Mouse (Mus musculus): Measurements from ENCODE around the gene Foxb1. TPM values are rescaled to one million over a fixed set of nuclear protein-coding genes. Genes with fewer than 3 reads are reported as not detected.

Foxb1 gene
- polyA plus RNA-seq (2014; fragmentation: Nextera tagmentation; extraction: Ambion mirVana) = 0.07 TPM in 2 replicates

DNA sequence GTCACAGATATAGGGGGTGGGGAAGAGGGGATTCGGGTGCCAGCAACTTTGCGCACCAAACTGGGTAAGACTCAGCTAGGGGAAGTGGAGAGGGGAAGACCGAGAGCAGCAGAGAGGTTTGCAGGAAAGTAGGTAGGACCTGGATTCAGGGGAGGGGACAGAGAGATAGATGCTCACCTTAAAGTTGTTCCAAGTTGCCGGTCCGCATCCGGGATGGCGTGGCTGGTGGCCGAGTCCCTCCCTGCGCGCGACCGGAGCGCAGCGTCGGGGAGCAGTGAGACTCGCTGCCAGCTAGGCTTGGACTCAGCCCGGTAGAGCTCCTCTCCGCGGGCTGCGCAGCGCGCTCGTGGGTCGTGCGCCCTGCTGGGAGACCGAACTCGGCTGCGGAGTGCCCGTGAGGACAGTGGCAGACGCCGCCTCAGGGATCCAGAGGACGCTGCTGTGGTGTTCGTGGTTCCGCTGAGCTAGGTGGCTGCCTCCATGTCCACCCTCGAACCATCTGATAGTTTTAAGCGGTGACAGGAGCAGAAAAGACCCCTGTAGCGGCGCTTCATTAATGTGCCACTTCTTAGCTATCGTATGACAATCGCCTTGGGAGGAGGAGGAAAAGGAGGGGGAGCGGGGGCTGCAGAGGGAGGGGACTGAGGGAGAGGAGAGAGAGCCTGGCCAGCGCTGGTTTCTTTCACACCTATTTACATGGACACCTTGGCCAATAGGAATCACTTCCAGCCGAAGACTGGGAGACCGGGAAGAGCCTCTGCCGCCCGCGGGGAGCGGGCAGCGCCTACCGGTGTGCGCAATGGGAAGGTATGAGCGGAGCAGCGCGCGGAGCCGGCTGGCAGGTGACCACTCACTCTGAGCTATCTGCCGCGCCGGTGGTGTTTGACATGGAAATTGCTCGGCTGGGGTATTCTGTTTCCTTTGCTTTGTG lies at the start of gene Foxb1:
TSS of gene Foxb1 (minus strand) at position 570 of the 931 bp plus-strand sequence.
- Histone ChIP-seq H3K9me3 (ENCODE audit: control insufficient read depth, low read length) (no peaks in the 10 kb centered on the region), H3K36me3 (ENCODE audit: control insufficient read depth, insufficient read depth, low read length) (no peaks in the 10 kb centered on the region), H3K4me3 (ENCODE audit: low read length) (peak within 1 kb of the TSS; percentile 12), H3K9ac (ENCODE audit: low read depth, low read length) (no peak within 1 kb of the TSS), H3K4me2 (replicated peaks; ENCODE audit: low read depth, low read length) (0 out of 2 replicates have a peak within 1 kb of the TSS, but pooled peaks have one; percentile 4), H3K4me1 (ENCODE audit: control insufficient read depth, insufficient read depth, low read length) (no peaks in the 10 kb centered on the region), H3K27me3 (ENCODE audit: control insufficient read depth, insufficient read depth, low read length) (peaks cover 97% of the 10 kb centered on the region), H3K27ac (ENCODE audit: low read depth, low read length) (no peak within 1 kb of the TSS)
- 1% methylated on average over 60 of the region's 60 CpGs for WGBS
- no peak for ATAC-seq (ENCODE audit: low FRiP score, low TSS enrichment)

DNA sequence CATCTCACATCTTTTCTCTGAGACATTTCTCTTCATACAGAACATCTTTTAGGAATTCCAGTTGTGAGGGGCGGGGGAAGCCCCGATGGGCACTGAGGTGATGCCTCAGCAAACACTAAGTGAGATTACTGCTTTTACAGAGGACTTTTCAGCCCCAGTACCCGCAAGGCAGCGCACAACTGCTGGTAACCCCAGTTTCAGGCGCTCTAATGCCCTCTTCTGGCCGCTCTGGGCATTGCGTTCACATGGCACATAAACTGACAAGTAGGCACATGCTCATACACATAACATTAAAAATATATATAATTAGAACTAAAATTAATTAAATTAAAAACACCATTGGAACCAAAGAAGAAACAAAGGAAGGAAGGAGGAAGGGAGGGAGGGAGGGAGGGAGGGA lies 29.8 kb upstream of the Foxb1 start:
- ATAC-seq (ENCODE audit: low FRiP score, low TSS enrichment) = no peak
- H3K4me1 ChIP-seq (ENCODE audit: control insufficient read depth, insufficient read depth, low read length) = no peaks in the 10 kb centered on the region
- H3K27ac ChIP-seq (ENCODE audit: low read depth, low read length) = no peak overlapping the region
- H3K9ac ChIP-seq (ENCODE audit: low read depth, low read length) = no peak overlapping the region
- no peak overlapping the region for H3K4me3 ChIP-seq (ENCODE audit: low read length)
- 61% methylated on average over 7 of the region's 7 CpGs for WGBS
- no peaks in the 10 kb centered on the region for H3K9me3 ChIP-seq (ENCODE audit: control insufficient read depth, low read length)
- H3K27me3 ChIP-seq (ENCODE audit: control insufficient read depth, insufficient read depth, low read length) = no peaks in the 10 kb centered on the region
- H3K36me3 ChIP-seq (ENCODE audit: control insufficient read depth, insufficient read depth, low read length) = no peaks in the 10 kb centered on the region
- H3K4me2 ChIP-seq (replicated peaks; ENCODE audit: low read depth, low read length) = no peak overlapping the region

DNA sequence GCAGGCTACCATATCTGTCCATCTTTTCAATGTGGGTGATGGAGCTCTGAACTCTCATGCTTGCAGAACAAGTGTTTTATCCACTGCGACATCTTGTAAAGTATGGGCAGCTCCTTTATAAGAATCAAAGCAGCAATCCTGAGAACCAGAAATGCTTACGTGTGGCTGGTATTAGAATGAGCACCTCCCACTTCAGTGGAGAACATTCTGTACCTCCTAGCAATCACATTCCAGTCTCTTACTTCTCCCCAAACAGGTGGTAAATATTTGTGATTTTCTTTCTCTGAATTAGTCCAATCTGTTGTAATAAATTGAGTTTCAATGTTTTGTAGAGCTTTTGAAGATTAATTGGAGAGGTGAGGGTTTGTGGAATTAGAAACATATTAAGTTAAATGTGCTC lies 19.3 kb upstream of the Foxb1 start:
- Histone ChIP-seq H3K4me1 (ENCODE audit: control insufficient read depth, insufficient read depth, low read length) (no peaks in the 10 kb centered on the region), H3K27me3 (ENCODE audit: control insufficient read depth, insufficient read depth, low read length) (peaks cover 11% of the 10 kb centered on the region; the same call in 1 of the 2 replicates), H3K9ac (ENCODE audit: low read depth, low read length) (no peak overlapping the region), H3K36me3 (ENCODE audit: control insufficient read depth, insufficient read depth, low read length) (no peaks in the 10 kb centered on the region), H3K27ac (ENCODE audit: low read depth, low read length) (no peak overlapping the region), H3K4me2 (replicated peaks; ENCODE audit: low read depth, low read length) (no peak overlapping the region), H3K9me3 (ENCODE audit: control insufficient read depth, low read length) (no peaks in the 10 kb centered on the region), H3K4me3 (ENCODE audit: low read length) (no peak overlapping the region)
- ATAC-seq (ENCODE audit: low FRiP score, low TSS enrichment) = no peak
- 83% methylated on average over 2 of the region's 2 CpGs for WGBS

DNA sequence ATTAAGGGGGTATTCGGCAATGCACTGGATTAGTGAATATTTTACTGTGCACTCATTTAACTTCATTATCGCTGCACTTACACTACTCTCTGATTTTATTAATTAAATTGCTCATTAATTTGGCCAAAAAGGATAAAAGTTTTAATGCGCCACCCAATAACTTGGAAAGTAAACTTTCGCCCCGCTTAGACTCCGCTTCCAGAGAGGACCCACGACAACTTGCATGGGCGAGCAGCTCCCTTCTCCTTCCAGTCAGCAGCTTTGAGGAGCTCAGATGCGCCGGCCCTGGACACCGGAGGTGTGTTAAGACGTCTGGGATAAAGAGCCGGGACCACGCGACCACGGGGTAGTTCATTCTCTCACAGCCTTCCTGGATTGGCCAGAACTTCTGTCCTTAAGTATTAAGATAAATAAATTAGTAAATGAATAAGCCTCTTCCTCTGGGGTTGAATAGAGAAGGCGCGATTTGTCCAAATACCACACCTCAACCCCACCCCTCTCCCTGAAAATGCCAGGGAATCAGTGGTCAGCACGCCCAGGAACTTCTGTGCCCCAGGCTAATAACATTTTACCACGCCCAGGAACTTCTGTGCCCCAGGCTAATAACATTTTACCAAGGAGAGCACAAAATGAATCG lies 9.3 kb upstream of the Foxb1 start:
- H3K4me1 ChIP-seq (ENCODE audit: control insufficient read depth, insufficient read depth, low read length) = no peaks in the 10 kb centered on the region
- H3K9me3 ChIP-seq (ENCODE audit: control insufficient read depth, low read length) = no peaks in the 10 kb centered on the region
- H3K27ac ChIP-seq (ENCODE audit: low read depth, low read length) = no peak overlapping the region
- peaks cover 92% of the 10 kb centered on the region for H3K27me3 ChIP-seq (ENCODE audit: control insufficient read depth, insufficient read depth, low read length)
- H3K36me3 ChIP-seq (ENCODE audit: control insufficient read depth, insufficient read depth, low read length) = no peaks in the 10 kb centered on the region
- WGBS = 4% methylated on average over 21 of the region's 21 CpGs
- no peak overlapping the region for H3K4me2 ChIP-seq (replicated peaks; ENCODE audit: low read depth, low read length)
- no peak overlapping the region for H3K9ac ChIP-seq (ENCODE audit: low read depth, low read length)
- H3K4me3 ChIP-seq (ENCODE audit: low read length) = no peak overlapping the region
- no peak for ATAC-seq (ENCODE audit: low FRiP score, low TSS enrichment)

DNA sequence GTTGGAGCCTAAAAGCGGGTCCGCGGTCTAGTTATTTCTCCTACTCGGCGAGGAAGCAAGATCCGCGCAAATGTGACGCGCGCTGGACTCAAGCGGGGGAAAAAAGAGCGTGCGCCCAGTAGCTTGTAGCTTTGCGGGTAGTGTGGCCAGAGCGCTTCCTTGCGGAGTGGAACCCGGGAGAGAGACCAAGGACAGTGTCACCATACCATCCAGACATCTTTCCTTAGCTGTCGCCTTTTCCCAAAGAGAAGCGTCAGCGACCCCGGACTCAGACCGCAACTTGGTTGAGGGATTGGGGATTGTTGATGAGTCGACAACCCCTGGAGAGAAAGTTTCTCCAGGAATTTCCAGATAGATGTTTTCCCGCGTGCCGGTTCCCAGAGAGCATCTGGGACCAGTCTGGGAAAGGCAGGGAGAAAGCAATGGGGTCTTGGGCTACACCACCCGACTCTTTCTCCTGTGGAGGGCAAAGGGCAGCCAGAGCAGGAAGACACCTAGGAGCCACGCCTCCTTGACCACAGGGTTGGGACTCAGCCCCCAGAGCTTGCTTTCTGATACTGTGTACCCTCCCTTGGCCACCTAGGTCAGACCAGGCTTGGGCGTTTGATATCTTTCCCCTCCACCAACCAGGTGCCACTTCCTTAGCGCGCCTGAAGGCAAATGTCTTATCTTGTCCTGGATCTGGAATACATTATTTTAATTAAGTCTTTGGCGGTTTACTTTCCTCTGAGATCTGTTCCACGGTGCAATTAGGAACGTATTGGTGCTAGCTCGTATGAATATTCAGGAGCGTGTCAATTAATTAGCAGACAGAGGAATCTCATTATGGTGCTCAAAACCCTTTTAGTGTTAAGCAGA lies 8.6 kb upstream of the Foxb1 start:
- Histone ChIP-seq H3K36me3 (ENCODE audit: control insufficient read depth, insufficient read depth, low read length) (no peaks in the 10 kb centered on the region), H3K27me3 (ENCODE audit: control insufficient read depth, insufficient read depth, low read length) (peaks cover 95% of the 10 kb centered on the region), H3K9me3 (ENCODE audit: control insufficient read depth, low read length) (no peaks in the 10 kb centered on the region), H3K27ac (ENCODE audit: low read depth, low read length) (no peak overlapping the region), H3K4me3 (ENCODE audit: low read length) (no peak overlapping the region), H3K9ac (ENCODE audit: low read depth, low read length) (no peak overlapping the region), H3K4me1 (ENCODE audit: control insufficient read depth, insufficient read depth, low read length) (no peaks in the 10 kb centered on the region), H3K4me2 (replicated peaks; ENCODE audit: low read depth, low read length) (no peak overlapping the region)
- 1% methylated on average over 36 of the region's 36 CpGs for whole genome bisulfite sequencing
- no peak for ATAC-seq (ENCODE audit: low FRiP score, low TSS enrichment)

DNA sequence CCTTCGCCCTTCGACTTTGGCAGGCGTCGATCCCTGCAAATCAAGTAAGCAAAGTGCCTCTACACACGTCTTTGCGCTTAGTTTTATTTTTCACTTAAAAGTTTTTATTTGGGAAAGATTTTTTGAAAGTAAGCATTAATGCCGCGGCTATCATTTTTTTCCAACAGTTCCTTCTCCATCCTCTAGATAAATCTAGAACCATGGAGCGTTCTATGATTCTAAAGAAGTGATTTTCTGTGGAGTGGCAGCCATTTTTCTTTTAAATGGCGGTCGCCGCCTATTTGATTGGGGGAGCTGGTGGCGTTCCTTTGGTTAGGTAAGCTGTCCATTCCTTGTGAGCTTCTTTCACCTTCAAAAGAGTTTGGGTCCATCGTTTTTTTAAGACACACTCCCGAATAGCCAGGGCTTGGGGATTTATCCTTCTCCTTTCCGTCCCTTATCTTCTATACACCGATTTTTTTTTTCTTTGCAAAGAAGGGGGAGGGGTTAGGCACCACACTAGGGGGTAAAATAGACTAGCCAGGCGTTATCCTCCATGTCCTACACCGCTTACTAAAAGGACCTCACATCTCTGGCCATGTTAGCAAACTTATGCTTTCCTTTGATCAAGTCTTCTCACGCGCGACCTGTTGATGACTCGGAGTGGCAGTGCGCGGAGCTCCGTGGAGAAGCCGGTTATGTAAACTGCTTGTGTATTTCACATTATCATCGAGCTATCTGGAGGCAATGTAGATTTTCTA lies 7.6 kb upstream of the Foxb1 start:
- Histone ChIP-seq H3K4me1 (ENCODE audit: control insufficient read depth, insufficient read depth, low read length) (no peaks in the 10 kb centered on the region), H3K27ac (ENCODE audit: low read depth, low read length) (no peak overlapping the region), H3K9me3 (ENCODE audit: control insufficient read depth, low read length) (no peaks in the 10 kb centered on the region), H3K27me3 (ENCODE audit: control insufficient read depth, insufficient read depth, low read length) (peaks cover 96% of the 10 kb centered on the region), H3K36me3 (ENCODE audit: control insufficient read depth, insufficient read depth, low read length) (no peaks in the 10 kb centered on the region), H3K4me2 (replicated peaks; ENCODE audit: low read depth, low read length) (no peak overlapping the region), H3K9ac (ENCODE audit: low read depth, low read length) (no peak overlapping the region), H3K4me3 (ENCODE audit: low read length) (no peak overlapping the region)
- 1% methylated on average over 28 of the region's 28 CpGs for WGBS
- no peak for ATAC-seq (ENCODE audit: low FRiP score, low TSS enrichment)

DNA sequence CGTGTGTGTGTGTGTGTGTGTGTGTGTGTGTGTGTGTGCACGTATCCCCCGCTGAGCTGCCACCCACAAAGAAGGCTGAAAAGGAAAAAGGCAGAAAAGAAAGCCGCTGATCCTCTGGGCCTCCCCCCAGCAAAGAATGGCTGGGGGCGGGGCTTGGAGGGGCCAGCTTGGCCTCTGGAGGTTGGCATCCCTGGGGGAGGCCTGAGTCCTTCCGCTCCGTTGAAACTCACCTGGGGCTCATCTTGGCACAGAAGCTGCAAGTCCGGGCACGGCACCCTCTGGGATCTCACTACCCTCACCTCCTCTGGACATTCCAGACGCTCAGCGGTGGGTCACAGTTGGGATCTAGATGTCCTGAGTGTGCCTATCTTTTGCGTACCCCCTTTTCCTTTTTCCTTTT lies 6.7 kb upstream of the Foxb1 start:
- H3K36me3 ChIP-seq (ENCODE audit: control insufficient read depth, insufficient read depth, low read length) = no peaks in the 10 kb centered on the region
- no peak for ATAC-seq (ENCODE audit: low FRiP score, low TSS enrichment)
- WGBS = under 1% methylated on average over 9 of the region's 12 CpGs

DNA sequence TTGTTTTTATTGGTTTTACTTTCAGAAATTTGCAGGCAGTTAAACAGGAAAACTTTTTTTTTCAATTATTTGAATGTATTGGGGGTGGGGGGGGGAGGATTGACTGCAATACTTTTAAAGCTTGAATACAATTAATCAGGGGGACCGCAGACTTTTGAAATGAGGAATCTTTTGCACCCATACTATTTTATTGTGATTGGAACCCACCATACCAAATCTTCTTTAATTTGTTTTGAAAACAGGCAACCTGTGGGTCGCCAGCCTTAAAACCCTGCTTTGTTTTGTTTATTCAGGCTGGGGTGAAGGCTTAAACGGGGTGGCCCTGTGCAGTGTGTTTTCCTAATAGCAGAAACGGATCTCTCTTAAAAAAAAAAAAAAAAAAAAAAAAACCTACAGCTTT lies 6.2 kb upstream of the Foxb1 start:
- no peak overlapping the region for H3K4me2 ChIP-seq (replicated peaks; ENCODE audit: low read depth, low read length)
- no peaks in the 10 kb centered on the region for H3K4me1 ChIP-seq (ENCODE audit: control insufficient read depth, insufficient read depth, low read length)
- H3K9me3 ChIP-seq (ENCODE audit: control insufficient read depth, low read length) = no peaks in the 10 kb centered on the region
- no peak overlapping the region for H3K4me3 ChIP-seq (ENCODE audit: low read length)
- H3K27ac ChIP-seq (ENCODE audit: low read depth, low read length) = no peak overlapping the region
- H3K27me3 ChIP-seq (ENCODE audit: control insufficient read depth, insufficient read depth, low read length) = peaks cover 94% of the 10 kb centered on the region
- no peak overlapping the region for H3K9ac ChIP-seq (ENCODE audit: low read depth, low read length)
- H3K36me3 ChIP-seq (ENCODE audit: control insufficient read depth, insufficient read depth, low read length) = no peaks in the 10 kb centered on the region
- WGBS = under 1% methylated on average over 4 of the region's 4 CpGs
- ATAC-seq (ENCODE audit: low FRiP score, low TSS enrichment) = no peak

More for the DNA sequence above, 6.7 kb upstream of the Foxb1 start:
- Histone ChIP-seq H3K4me3 (ENCODE audit: low read length) (no peak overlapping the region), H3K4me2 (replicated peaks; ENCODE audit: low read depth, low read length) (no peak overlapping the region), H3K27ac (ENCODE audit: low read depth, low read length) (no peak overlapping the region), H3K27me3 (ENCODE audit: control insufficient read depth, insufficient read depth, low read length) (peaks cover 96% of the 10 kb centered on the region), H3K4me1 (ENCODE audit: control insufficient read depth, insufficient read depth, low read length) (no peaks in the 10 kb centered on the region), H3K9me3 (ENCODE audit: control insufficient read depth, low read length) (no peaks in the 10 kb centered on the region), H3K9ac (ENCODE audit: low read depth, low read length) (no peak overlapping the region)

All from kidney, embryonic 14.5 days (tissue).